Mouse (Mus musculus): ENCODE measurements at regions not wholly inside any gene's neighbourhood (a gene's known extent, or its start where the extent isn't known, plus 50 kb on each side); places are given as distances from the start of the nearest gene placed in this dataset.
A peak's percentile ranks its signal among the peaks of the same experiment; 100 is the strongest.

DNA sequence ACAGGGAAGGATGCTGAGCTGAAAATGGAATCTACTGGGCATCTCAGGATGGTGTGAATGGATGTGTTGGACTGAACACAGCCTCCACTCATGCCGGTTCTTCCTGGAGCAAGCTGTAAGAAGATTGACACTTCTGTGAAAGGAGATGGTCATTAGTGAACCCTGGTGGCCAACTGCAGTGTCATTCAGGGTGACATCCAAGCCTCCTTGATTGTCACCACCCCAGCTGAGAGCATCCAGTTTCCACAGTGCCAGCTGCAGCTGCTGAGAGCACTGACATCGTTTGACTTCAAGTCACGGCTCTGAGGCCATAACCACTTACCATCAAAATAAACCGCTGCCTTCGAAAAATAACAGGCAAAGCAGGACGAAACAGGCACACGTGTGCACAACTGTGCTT is 121.9 kb upstream of the Agap1 start:
- no peak overlapping the region for H3K4me3 ChIP-seq
- no peaks in the 10 kb centered on the region for H3K36me3 ChIP-seq (ENCODE audit: control insufficient read depth, insufficient read depth, low read length)
- intact Hi-C loops (cut with DNase I), result no loop called here
- 73% methylated on average over 7 of the region's 7 CpGs for WGBS
- no peaks in the 10 kb centered on the region for H3K79me2 ChIP-seq (replicated peaks; ENCODE audit: control insufficient read depth, insufficient read depth, low read length)
- H3K27ac ChIP-seq, result no peak overlapping the region
- DNase-seq, result no peak
- H3K4me1 ChIP-seq (ENCODE audit: control insufficient read depth, insufficient read depth, low read length), result peaks cover under 1% of the 10 kb centered on the region
- H3K9ac ChIP-seq (ENCODE audit: low read depth, low read length), result no peak overlapping the region
- H3K27me3 ChIP-seq (ENCODE audit: control insufficient read depth, insufficient read depth, low read length), result no peaks in the 10 kb centered on the region
- TF ChIP-seq CTCF (IDR thresholded peaks at IDR 0.05), result no peak
- TF ChIP-seq POLR2A (IDR thresholded peaks at IDR 0.05; ENCODE audit: insufficient read depth, low read depth, low read length), result no peak
- no peak for TF ChIP-seq EP300 (IDR thresholded peaks at IDR 0.05; ENCODE audit: insufficient read depth, low read depth, low read length)

DNA sequence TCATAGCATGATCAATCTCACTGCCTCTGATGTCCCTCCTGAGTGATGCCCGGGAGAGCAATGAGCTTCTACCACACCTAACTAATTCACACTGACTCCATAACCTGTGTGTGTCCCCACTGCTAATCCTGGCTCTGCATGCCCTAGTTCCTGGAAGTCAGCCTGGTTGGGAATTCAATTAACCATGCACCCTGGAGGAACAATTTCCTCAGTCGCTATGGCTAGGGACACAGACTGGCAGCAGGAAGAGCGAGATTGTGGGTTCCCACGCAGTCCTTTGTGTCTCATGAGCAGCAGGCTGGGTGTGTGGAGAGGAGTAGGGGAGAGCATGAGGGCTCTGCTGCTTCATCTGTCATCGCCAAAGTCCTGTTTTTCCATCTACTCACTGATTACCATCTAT is 116.7 kb upstream of the Agap1 start:
- no peak overlapping the region for H3K9ac ChIP-seq (ENCODE audit: low read depth, low read length)
- no peaks in the 10 kb centered on the region for H3K36me3 ChIP-seq (ENCODE audit: control insufficient read depth, insufficient read depth, low read length)
- H3K79me2 ChIP-seq (replicated peaks; ENCODE audit: control insufficient read depth, insufficient read depth, low read length), result no peaks in the 10 kb centered on the region
- intact Hi-C loops (cut with DNase I), result no loop called here
- H3K27me3 ChIP-seq (ENCODE audit: control insufficient read depth, insufficient read depth, low read length), result no peaks in the 10 kb centered on the region
- H3K4me1 ChIP-seq (ENCODE audit: control insufficient read depth, insufficient read depth, low read length), result peaks cover 2% of the 10 kb centered on the region
- TF ChIP-seq EP300 (IDR thresholded peaks at IDR 0.05; ENCODE audit: insufficient read depth, low read depth, low read length) (no peak), CTCF (IDR thresholded peaks at IDR 0.05) (no peak), POLR2A (IDR thresholded peaks at IDR 0.05; ENCODE audit: insufficient read depth, low read depth, low read length) (no peak)
- no peak overlapping the region for H3K27ac ChIP-seq
- H3K4me3 ChIP-seq, result no peak overlapping the region
- WGBS, result 46% methylated on average over 5 of the region's 5 CpGs
- no peak for DNase-seq

DNA sequence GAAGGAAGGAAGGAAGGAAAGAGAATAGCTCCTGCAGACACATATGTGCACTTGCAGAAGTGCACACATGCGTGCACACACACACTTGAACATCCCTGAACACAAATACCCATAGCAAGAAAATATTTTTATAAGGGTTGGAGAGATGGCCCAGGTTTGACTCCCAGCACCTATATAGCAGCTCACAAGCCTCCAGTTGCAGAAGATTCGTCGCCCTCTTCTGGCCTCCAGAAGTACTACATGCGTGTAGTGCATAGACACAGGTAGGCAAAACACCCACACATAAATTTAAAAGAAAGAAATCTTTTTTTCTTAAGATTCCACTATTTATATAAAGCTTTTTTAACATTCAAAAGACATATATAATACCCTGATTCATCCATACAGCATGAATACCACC is 111.8 kb upstream of the Agap1 start:
- no peak for DNase-seq
- intact Hi-C loops (cut with DNase I), result no loop called here
- H3K36me3 ChIP-seq (ENCODE audit: control insufficient read depth, insufficient read depth, low read length), result no peaks in the 10 kb centered on the region
- no peak overlapping the region for H3K9ac ChIP-seq (ENCODE audit: low read depth, low read length)
- H3K4me3 ChIP-seq, result no peak overlapping the region
- no peaks in the 10 kb centered on the region for H3K27me3 ChIP-seq (ENCODE audit: control insufficient read depth, insufficient read depth, low read length)
- no peaks in the 10 kb centered on the region for H3K79me2 ChIP-seq (replicated peaks; ENCODE audit: control insufficient read depth, insufficient read depth, low read length)
- H3K27ac ChIP-seq, result no peak overlapping the region
- TF ChIP-seq POLR2A (IDR thresholded peaks at IDR 0.05; ENCODE audit: insufficient read depth, low read depth, low read length) (no peak), CTCF (IDR thresholded peaks at IDR 0.05) (peak; percentile 63)
- peaks cover under 1% of the 10 kb centered on the region; the same call in 1 of the 2 replicates for H3K4me1 ChIP-seq (ENCODE audit: control insufficient read depth, insufficient read depth, low read length)
- 48% methylated on average over 4 of the region's 4 CpGs for WGBS

DNA sequence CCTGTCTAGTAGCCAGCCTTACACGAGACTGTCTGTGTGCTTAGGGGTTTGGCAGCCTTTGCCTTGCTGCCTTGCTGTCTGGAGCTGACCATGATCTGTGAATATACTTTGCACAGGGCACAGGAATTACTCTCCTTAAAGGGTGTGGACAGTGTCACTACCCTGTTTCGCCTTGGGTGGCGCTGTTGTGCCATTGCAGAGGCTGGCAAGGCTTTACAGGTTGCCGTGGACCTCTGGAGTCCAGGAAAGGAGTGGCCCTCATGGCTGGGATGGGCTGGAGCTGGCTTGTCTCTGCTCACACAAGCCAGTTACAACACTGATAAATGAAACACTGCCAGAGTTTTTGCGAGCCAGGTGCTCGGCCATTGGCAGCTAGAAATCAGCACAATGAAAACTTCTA is 110.1 kb upstream of the Agap1 start:
- H3K79me2 ChIP-seq (replicated peaks; ENCODE audit: control insufficient read depth, insufficient read depth, low read length), result no peaks in the 10 kb centered on the region
- no peaks in the 10 kb centered on the region for H3K36me3 ChIP-seq (ENCODE audit: control insufficient read depth, insufficient read depth, low read length)
- 35% methylated on average over 6 of the region's 6 CpGs for WGBS
- DNase-seq, result peak; percentile 34 to 40
- no peak overlapping the region for H3K4me3 ChIP-seq
- no peaks in the 10 kb centered on the region for H3K4me1 ChIP-seq (ENCODE audit: control insufficient read depth, insufficient read depth, low read length)
- no peak for TF ChIP-seq POLR2A (IDR thresholded peaks at IDR 0.05; ENCODE audit: insufficient read depth, low read depth, low read length)
- peak; percentile 66 for TF ChIP-seq CTCF (IDR thresholded peaks at IDR 0.05)
- TF ChIP-seq EP300 (IDR thresholded peaks at IDR 0.05; ENCODE audit: insufficient read depth, low read depth, low read length), result no peak
- no peak overlapping the region for H3K27ac ChIP-seq
- intact Hi-C loops (cut with DNase I), result no loop called here
- no peaks in the 10 kb centered on the region for H3K27me3 ChIP-seq (ENCODE audit: control insufficient read depth, insufficient read depth, low read length)
- no peak overlapping the region for H3K9ac ChIP-seq (ENCODE audit: low read depth, low read length)

DNA sequence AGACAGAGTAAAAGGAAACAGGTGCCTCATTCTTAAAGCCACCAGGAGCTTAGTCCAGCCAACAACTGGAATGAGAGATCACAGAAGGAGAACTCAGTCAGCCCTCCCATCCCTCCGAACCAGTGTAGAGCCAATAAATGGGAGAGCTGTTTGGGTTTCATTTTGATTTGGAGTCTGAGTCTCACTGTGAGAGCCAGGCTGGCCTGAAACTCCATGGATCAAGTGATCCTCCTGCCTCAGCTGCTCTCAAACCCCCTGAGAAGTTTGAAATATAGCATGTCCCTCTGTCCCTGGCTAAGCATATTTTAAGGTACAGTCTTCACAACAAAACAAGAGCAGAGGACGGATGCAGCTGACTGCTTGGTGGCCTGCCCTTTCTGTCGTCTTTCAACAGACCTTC is 107.3 kb upstream of the Agap1 start:
- no peak for DNase-seq
- Histone ChIP-seq H3K27me3 (ENCODE audit: control insufficient read depth, insufficient read depth, low read length) (no peaks in the 10 kb centered on the region), H3K79me2 (replicated peaks; ENCODE audit: control insufficient read depth, insufficient read depth, low read length) (no peaks in the 10 kb centered on the region), H3K4me3 (no peak overlapping the region), H3K36me3 (ENCODE audit: control insufficient read depth, insufficient read depth, low read length) (no peaks in the 10 kb centered on the region), H3K9ac (ENCODE audit: low read depth, low read length) (no peak overlapping the region), H3K4me1 (ENCODE audit: control insufficient read depth, insufficient read depth, low read length) (no peaks in the 10 kb centered on the region), H3K27ac (no peak overlapping the region)
- TF ChIP-seq EP300 (IDR thresholded peaks at IDR 0.05; ENCODE audit: insufficient read depth, low read depth, low read length), result no peak
- no peak for TF ChIP-seq CTCF (IDR thresholded peaks at IDR 0.05)
- no peak for TF ChIP-seq POLR2A (IDR thresholded peaks at IDR 0.05; ENCODE audit: insufficient read depth, low read depth, low read length)
- intact Hi-C loops (cut with DNase I), result no loop called here
- WGBS, result 70% methylated on average over 3 of the region's 3 CpGs

DNA sequence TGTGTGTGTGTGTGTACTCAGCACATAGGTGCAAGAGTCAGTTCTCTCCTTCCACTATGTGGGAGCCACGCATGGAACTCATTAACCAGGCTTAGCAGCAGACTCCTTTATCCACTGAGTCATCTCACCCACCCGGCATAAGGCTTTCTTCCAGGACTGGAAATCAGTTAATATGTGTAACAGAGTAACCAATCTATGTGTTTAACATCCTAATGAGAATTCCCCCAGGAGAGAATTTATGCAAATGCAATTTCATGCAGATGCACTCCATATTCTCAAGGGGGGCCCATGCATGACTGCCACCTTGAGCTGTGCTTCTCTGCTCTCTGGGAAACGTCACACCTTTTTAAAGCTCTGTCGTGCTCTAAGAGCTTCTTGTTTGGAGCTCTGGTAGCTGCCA is 101.7 kb upstream of the Agap1 start:
- Histone ChIP-seq H3K4me1 (ENCODE audit: control insufficient read depth, insufficient read depth, low read length) (no peaks in the 10 kb centered on the region), H3K27me3 (ENCODE audit: control insufficient read depth, insufficient read depth, low read length) (no peaks in the 10 kb centered on the region), H3K9ac (ENCODE audit: low read depth, low read length) (no peak overlapping the region), H3K36me3 (ENCODE audit: control insufficient read depth, insufficient read depth, low read length) (no peaks in the 10 kb centered on the region), H3K79me2 (replicated peaks; ENCODE audit: control insufficient read depth, insufficient read depth, low read length) (no peaks in the 10 kb centered on the region), H3K4me3 (no peak overlapping the region), H3K27ac (no peak overlapping the region)
- intact Hi-C loops (cut with DNase I), result no loop called here
- no peak for DNase-seq
- TF ChIP-seq POLR2A (IDR thresholded peaks at IDR 0.05; ENCODE audit: insufficient read depth, low read depth, low read length) (no peak), CTCF (IDR thresholded peaks at IDR 0.05) (no peak), EP300 (IDR thresholded peaks at IDR 0.05; ENCODE audit: insufficient read depth, low read depth, low read length) (no peak)
- whole genome bisulfite sequencing, result 67% methylated on average over 4 of the region's 4 CpGs

Data from heart, adult 2 months (tissue).